Mouse (Mus musculus) ovary, postnatal 36 days (tissue): ENCODE results near the gene Cd22.
"Not testable (repeated sequence)": the region's sequence is repeated elsewhere in the genome, so short reads cannot be mapped to it uniquely, and the experiment has no call there.

Experiments used
- DNase-seq: peaks from one replicate; pipeline ENCODE4 v3.0.0; 2022; ENCODE audit warnings: low spot score, mixed read lengths

Cd22 gene

GRCm38 (mm10) chr7:30880176-30880575, at the start of gene Cd22:
Gene Cd22 (minus strand): TSS chr7:30880342.
- DNase-seq = no peak

- DNase-seq = not testable (repeated sequence)
Observed at GRCm38 (mm10) chr7:30924581-30924980, 44.4 kb upstream of the Cd22 start, which contains the start of gene Hamp2. Gene Hamp2 (minus strand): TSS chr7:30924681.

DNA sequence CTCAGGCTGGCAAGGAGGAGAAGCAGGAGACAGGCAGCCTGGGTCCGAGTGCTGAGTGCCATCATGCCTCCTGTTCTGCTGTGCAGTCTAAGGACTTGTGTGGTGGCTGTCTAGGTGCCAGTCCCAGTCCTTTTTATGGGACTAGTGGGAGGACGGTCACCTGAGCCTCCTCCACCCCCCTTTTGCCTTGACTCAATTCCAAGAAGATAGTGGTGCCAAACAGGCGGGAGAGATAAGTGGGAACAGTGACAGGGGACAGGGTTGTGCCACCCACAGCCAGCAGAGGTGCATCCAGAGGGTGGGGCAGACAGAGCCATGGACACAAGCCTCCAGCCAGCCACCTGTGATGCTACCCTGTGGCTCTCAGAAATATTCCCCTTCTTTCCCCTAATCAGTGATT, 43.9 kb upstream of the Cd22 start:
- DNase-seq = no peak

DNA sequence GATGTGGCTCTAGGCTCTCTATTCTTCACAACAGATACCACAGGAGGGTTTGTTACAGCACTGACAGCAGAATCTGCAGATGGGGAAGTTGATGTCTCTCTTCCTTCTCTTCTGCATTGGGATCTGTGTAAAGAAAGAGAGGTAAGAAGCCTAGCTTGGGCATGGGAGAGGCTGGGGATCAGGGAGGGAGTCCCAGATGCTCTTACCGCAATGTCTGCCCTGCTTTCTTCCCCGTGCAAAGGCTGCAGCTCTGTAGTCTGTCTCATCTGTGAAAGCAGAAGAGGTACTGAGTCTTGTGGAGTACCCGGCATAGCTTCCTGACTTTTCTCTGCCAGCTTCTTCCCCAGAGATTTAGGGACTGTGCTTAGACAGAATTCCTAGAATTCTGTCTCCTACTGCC, 42.3 kb upstream of the Cd22 start:
- not testable (repeated sequence) for DNase-seq

DNA sequence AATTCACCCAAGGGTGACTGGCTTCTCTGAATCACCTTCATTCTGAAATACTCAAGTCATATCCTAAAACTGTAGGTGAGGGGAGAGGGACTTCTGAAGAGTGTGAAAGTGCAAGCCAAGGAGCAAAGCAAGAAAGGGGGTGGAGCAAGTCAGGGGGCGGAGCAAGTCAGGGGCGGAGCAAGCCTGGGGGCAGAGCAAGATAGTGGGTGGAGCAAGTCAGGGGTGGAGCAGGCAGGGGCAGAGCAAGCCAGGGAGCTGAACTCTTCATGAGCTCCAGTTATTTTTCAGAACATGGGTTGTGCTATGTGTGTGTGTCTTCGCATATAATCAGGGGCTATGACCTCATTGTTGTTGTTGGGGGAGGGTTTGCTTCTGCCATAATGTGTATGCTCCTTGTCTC, 40.1 kb upstream of the Cd22 start:
- no peak for DNase-seq

DNA sequence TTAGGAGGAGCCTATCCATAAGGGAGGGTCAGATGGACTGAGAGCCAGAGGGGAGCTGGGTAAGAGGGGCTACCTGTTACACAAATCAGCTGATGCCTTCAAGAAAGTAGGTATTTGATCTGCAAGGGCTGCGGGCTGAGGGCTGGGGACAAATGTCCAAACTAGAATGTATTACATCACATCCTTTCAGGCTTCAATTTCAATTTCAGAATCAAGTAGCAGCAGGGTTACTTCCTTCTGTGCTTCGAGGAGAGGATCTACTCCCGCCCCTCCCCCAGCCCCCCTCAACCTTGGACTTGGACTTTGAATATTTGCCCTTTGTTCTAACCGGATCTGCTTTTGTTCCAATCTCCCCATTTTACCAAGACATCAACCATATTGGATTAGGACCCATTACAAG, 37.1 kb upstream of the Cd22 start:
- no peak for DNase-seq

GRCm38 (mm10) chr7:30916713-30917112, 36.6 kb upstream of the Cd22 start:
- no peak for DNase-seq

DNA sequence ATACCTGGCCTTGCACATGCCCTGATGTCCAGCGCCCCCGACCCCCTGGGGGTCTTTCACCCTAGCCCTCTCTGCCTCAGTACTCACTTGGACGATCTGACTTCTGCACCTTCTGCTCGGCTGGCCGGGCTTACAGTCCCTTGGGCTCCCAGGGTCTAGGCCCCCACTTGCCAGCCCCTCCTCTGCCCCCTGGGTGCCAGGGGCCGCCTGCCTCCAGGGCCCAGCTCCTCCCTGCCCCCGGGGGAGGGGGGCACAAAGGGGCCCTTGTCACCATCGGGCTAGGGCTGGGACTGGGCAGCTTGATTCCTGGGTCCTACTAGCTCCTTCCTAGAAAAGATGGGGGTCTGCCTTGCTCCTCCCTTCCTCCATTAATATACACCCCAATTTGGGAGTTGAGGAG, 34.6 kb upstream of the Cd22 start, which contains the start of gene Mag:
Gene Mag (minus strand): TSS at position 142 of the 400 bp plus-strand sequence.
- DNase-seq = no peak

DNA sequence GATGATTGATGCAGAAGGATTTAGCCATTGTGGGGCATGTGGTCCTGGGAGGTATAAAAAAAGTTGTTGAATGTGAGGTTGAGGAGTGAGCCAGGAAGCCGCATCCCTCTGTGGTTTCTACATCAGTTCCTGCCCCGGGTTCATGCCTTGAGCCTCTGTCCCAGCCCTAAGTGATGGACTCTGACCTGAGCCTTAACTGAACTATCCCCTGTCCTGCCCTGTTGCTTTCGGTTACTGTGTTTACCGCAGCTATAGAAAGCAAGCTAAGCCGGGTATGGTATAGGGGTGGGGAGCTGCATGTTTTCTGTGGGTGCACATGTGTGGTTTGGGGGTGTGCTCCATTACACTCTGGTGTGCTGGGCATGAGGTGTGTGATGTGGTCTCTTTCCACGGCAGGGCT, 29.6 kb upstream of the Cd22 start:
- DNase-seq = no peak

- no peak for DNase-seq
Observed at GRCm38 (mm10) chr7:30908992-30909431, 28.9 kb upstream of the Cd22 start.

DNA sequence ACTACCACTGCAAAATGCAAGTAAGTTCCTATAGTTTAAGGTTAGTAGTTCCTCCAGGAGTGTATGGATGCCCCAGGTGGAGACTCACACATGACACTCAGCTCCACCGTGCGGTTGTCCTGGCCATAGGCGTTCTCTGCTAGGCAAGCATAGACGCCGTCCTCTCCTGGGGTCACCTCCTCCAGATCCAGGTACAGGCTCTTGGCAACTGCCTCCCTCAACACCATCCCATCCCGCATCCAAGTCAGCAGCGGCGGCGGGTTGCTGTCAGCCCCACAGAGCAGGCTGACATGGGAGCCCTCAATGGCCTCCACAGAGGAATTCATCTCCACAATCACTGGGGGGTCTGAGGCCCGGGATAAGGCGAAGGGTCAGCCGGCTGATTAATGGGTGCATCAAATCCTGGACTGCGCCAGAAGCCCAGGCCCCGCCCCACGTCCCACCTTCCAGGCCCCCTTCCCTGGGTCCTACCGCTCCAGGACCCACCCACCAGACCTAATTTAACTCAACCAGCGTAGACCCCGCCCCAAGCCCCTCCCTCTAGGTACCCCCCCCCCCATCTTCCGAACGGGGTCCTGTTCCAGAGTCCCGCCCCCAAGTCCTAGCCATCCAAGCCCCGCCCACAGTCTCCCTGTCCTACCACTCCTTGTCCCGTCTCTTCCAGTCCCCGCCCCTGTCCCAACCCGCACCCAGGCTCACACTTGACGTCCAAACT, 28.3 kb upstream of the Cd22 start:
- no peak for DNase-seq

- no peak for DNase-seq
Observed at GRCm38 (mm10) chr7:30904042-30904441, 23.9 kb upstream of the Cd22 start.

DNA sequence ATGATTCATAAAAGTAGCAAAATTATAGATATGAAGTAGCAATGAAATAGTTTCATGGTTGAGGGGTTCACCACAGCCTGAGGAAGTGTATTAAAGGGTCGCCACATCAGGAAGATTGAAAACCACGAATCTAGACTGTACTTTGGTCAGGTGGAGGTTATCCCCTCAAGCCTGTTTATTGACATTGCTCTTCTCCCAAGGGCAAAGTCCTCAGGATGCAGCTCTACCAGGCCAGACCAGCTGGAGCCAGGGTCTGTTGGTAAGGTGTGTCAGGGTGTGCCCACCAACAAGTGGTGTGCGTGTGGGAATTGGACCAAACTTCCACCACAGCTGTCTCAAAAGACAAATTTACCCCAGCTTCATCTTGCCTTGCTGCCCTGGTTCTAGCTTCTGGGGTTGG, 15.1 kb upstream of the Cd22 start:
- DNase-seq = no peak

GRCm38 (mm10) chr7:30892515-30892914, 12.4 kb upstream of the Cd22 start:
- no peak for DNase-seq

GRCm38 (mm10) chr7:30891746-30892145, 11.6 kb upstream of the Cd22 start:
- DNase-seq = no peak

DNA sequence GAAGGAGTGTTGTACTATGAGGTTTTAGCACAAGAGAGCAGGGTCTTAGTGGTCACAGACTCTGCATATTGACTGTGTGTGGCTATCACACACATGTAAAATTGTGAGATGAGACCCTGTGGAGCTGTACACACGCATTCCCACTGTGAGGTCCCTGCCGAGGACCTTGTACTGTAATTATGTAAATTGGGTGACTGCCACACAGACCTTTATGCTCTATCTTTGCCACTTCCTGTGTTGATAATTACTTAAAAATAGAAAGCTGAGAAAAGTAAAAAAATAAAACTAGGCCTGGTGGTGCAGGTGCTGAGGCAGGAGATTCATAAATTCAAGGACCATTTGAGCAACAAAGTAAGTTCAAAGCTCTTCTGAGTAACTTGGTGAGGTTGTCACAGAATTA, 10.5 kb upstream of the Cd22 start:
- DNase-seq = no peak

DNA sequence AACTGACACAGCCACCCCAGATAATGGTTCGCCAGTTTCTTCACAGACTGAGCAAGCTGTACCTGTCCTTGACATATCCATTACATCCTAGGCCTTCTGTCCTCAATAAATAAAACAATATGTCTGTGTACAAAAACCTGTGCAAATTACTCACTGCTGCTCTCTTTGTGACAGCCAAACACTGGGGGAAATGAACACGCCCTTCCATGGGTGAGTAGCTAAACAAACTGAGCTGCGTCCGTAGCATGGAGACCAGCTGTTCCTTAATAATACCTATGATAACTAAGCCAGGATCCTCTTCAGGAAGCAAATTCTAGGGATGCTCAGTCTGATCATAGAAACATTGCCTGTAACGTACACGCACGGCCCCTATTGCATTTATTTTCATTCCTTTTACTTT, 8.6 kb upstream of the Cd22 start:
- no peak for DNase-seq

DNA sequence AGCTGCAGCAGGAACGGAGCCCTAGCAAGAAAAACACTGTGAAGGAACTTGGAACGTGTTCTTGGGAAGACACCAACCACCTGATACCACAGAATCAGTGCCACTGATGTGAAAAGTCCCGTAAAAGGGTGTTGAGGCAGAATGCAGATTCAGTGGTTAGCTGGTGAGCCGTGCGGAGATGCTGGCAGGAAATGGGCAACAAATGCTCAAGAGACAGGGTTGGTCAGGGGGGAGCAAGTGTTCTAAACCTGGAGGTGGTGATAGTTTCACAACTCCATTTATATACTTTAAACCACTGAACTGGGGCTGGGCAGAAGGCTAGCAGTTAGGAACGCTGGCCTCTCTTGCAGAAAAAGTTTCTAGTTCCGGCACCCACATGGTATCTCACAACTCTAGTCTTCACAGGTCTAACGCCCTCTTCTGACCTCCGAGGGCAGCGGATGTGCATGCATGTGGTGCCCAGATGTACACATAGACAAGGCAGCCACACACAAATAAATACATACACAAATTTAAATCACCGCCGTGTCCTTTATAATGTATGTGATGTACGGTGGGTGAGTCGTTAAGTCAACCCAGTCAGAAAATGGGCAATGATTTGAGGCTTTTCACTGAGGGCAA, 7.5 kb upstream of the Cd22 start:
- DNase-seq = no peak

GRCm38 (mm10) chr7:30886852-30887251, 6.7 kb upstream of the Cd22 start:
- DNase-seq = no peak

GRCm38 (mm10) chr7:30884047-30884446, 3.9 kb upstream of the Cd22 start:
- DNase-seq = no peak

- DNase-seq = no peak
Observed at GRCm38 (mm10) chr7:30881367-30881766, 1.2 kb upstream of the Cd22 start.

DNA sequence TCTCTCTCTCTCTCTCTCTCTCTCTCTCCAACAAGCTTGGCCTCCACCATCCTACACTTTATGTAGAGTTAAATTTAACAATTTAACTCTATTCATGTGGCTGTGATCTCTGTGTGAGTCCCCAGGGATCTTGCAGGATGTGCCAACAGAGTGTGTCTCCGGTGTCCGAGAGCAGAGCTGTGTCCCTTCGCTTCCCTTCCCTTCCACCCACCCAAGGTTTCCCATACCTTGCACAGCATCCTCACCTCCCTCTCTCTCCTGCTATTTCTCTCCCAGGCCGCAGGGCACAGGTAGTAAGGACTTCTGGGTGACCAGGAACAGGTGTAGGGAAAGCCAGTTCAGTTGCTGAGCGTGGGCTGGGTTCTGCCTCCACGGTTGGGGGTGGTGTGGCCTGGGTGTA, 1.2 kb downstream of the Cd22 start:
- DNase-seq = no peak

- DNase-seq = peak; percentile 63
Observed at GRCm38 (mm10) chr7:30873083-30873482, 7.1 kb downstream of the Cd22 start.

GRCm38 (mm10) chr7:30863386-30863785, 16.8 kb downstream of the Cd22 start:
- no peak for DNase-seq
